Mouse (Mus musculus) neural tube, embryonic 12.5 days (tissue): ENCODE data around the gene Hip1. TPM values are rescaled to one million over a fixed set of nuclear protein-coding genes. Genes with fewer than 3 reads are reported as not detected.
"Not testable (repeated sequence)": the region's sequence is repeated elsewhere in the genome, so short reads cannot be mapped to it uniquely, and the experiment has no call there.

ENCODE experiments used
- ATAC-seq: fragments of 200-750 bp; cut with Nextera tagmentation; 2 replicates; pipeline ENCODE4 v1.8.0; 2017; ENCODE audit warnings: low read depth, mild to moderate bottlenecking, moderate TSS enrichment, moderate library complexity; ENCODE audit not compliant: low FRiP score
- H3K27ac ChIP-seq: fragments of 300-500 bp; sonication (generic); 2 replicates; pipeline ENCODE4 v1.5.1; 2016
- H3K27me3 ChIP-seq: fragments of 300-500 bp; sonication (generic); replicated peaks from 2 replicates; pipeline ENCODE4 v1.6.1; 2016; ENCODE audit warnings: mild to moderate bottlenecking
- H3K36me3 ChIP-seq: fragments of 300-500 bp; sonication (generic); 2 replicates; pipeline ENCODE4 v1.6.1; 2016; ENCODE audit warnings: mild to moderate bottlenecking
- H3K4me1 ChIP-seq: fragments of 300-500 bp; sonication (generic); 2 replicates; pipeline ENCODE4 v1.6.1; 2016
- H3K4me2 ChIP-seq: fragments of 300-500 bp; sonication (generic); replicated peaks from 2 replicates; pipeline ENCODE4 v1.6.1; 2016; ENCODE audit warnings: mild to moderate bottlenecking
- H3K4me3 ChIP-seq: fragments of 300-500 bp; sonication (generic); 2 replicates; pipeline ENCODE4 v1.5.1; 2016
- H3K9ac ChIP-seq: fragments of 300-500 bp; sonication (generic); 2 replicates; pipeline ENCODE4 v1.6.1; 2016; ENCODE audit warnings: mild to moderate bottlenecking
- H3K9me3 ChIP-seq: fragments of 300-500 bp; sonication (generic); 2 replicates; pipeline ENCODE4 v1.6.1; 2016; ENCODE audit warnings: mild to moderate bottlenecking
- WGBS: fragments of 180-500 bp; shearing (Covaris S2); methylation state at CpG from one replicate; pipeline ENCODE4 v1.1.7; 2016; 5-methylcytosine and 5-hydroxymethylcytosine counted together
- polyA plus RNA-seq: library from polyadenylated mRNA; unstranded; fragments of >200 nt; fragmentation: Nextera tagmentation; extraction: Ambion mirVana; gene quantifications from 2 replicates; pipeline ENCODE4 v1.2.1, GENCODE M21; 2016

The Hip1 gene
- polyA plus RNA-seq, 1 experiment from 2014 or later: 60.0 TPM

- WGBS: 73% methylated on average over 3 of the region's 3 CpGs
- Histone ChIP-seq H3K36me3 (peaks cover 54% of the 10 kb centered on the region), H3K9ac (no peak overlapping the region), H3K27me3 (no peaks in the 10 kb centered on the region), H3K4me2 (no peak overlapping the region), H3K27ac (no peak overlapping the region), H3K9me3 (peaks cover 4% of the 10 kb centered on the region; the same call in 1 of the 2 replicates), H3K4me3 (no peak overlapping the region), H3K4me1 (peaks cover 6% of the 10 kb centered on the region)
- no peak for ATAC-seq
These were observed 85.4 kb downstream of the Hip1 start for GRCm38 (mm10) chr5:135459486-135459885.

- no peak overlapping the region for H3K9ac ChIP-seq
- ATAC-seq: no peak
- no peak overlapping the region for H3K27ac ChIP-seq
- H3K4me2 ChIP-seq: no peak overlapping the region
- peaks cover 11% of the 10 kb centered on the region; the same call in 1 of the 2 replicates for H3K9me3 ChIP-seq
- H3K4me1 ChIP-seq: peaks cover 6% of the 10 kb centered on the region; the same call in 1 of the 2 replicates
- no peaks in the 10 kb centered on the region for H3K27me3 ChIP-seq
- H3K4me3 ChIP-seq: no peak overlapping the region
- H3K36me3 ChIP-seq: peaks cover 68% of the 10 kb centered on the region
- WGBS: 94% methylated on average over 16 of the region's 16 CpGs
These were observed 87.0 kb downstream of the Hip1 start for GRCm38 (mm10) chr5:135457961-135458360.

GRCm38 (mm10) chr5:135456515-135456914 lies 88.4 kb downstream of the Hip1 start:
- Histone ChIP-seq H3K9me3 (peaks cover 11% of the 10 kb centered on the region; the same call in 1 of the 2 replicates), H3K4me2 (no peak overlapping the region), H3K4me3 (no peak overlapping the region), H3K9ac (no peak overlapping the region), H3K27me3 (no peaks in the 10 kb centered on the region), H3K4me1 (peaks cover 6% of the 10 kb centered on the region; the same call in 1 of the 2 replicates), H3K36me3 (peaks cover 81% of the 10 kb centered on the region), H3K27ac (no peak overlapping the region)
- ATAC-seq: no peak
- WGBS: 97% methylated on average over 9 of the region's 9 CpGs

- Histone ChIP-seq H3K9me3 (peaks cover 11% of the 10 kb centered on the region; the same call in 1 of the 2 replicates), H3K4me1 (no peaks in the 10 kb centered on the region), H3K4me3 (no peak overlapping the region), H3K9ac (no peak overlapping the region), H3K27ac (no peak overlapping the region), H3K27me3 (no peaks in the 10 kb centered on the region), H3K36me3 (peaks cover 94% of the 10 kb centered on the region), H3K4me2 (no peak overlapping the region)
- WGBS: 93% methylated on average over 2 of the region's 2 CpGs
- ATAC-seq: no peak
These were observed 90.7 kb downstream of the Hip1 start for GRCm38 (mm10) chr5:135454256-135454655.

- Histone ChIP-seq H3K36me3 (peaks cover 90% of the 10 kb centered on the region), H3K9me3 (peaks cover 11% of the 10 kb centered on the region; the same call in 1 of the 2 replicates)
- H3K4me3 ChIP-seq, ATAC-seq, H3K27ac ChIP-seq, H3K9ac ChIP-seq, H3K4me1 ChIP-seq, H3K4me2 ChIP-seq, H3K27me3 ChIP-seq: not testable (repeated sequence)
- 90% methylated on average over 5 of the region's 5 CpGs for WGBS
These were observed 93.4 kb downstream of the Hip1 start for GRCm38 (mm10) chr5:135451559-135451958.

GRCm38 (mm10) chr5:135451100-135451499 lies 93.8 kb downstream of the Hip1 start:
- ATAC-seq: no peak
- Histone ChIP-seq H3K4me1 (no peaks in the 10 kb centered on the region), H3K27me3 (no peaks in the 10 kb centered on the region), H3K9me3 (peaks cover 11% of the 10 kb centered on the region; the same call in 1 of the 2 replicates), H3K4me2 (no peak overlapping the region), H3K27ac (no peak overlapping the region), H3K36me3 (peaks cover 90% of the 10 kb centered on the region), H3K4me3 (no peak overlapping the region), H3K9ac (no peak overlapping the region)
- WGBS: 89% methylated on average over 8 of the region's 8 CpGs

- no peak overlapping the region for H3K9ac ChIP-seq
- H3K4me2 ChIP-seq: no peak overlapping the region
- no peaks in the 10 kb centered on the region for H3K27me3 ChIP-seq
- H3K9me3 ChIP-seq: no peaks in the 10 kb centered on the region
- H3K27ac ChIP-seq: no peak overlapping the region
- WGBS: 97% methylated on average over 8 of the region's 8 CpGs
- no peak for ATAC-seq
- H3K4me1 ChIP-seq: no peaks in the 10 kb centered on the region
- H3K4me3 ChIP-seq: no peak overlapping the region
- H3K36me3 ChIP-seq: peaks cover 81% of the 10 kb centered on the region
These were observed 99.2 kb downstream of the Hip1 start for GRCm38 (mm10) chr5:135445755-135446154.

- no peaks in the 10 kb centered on the region for H3K9me3 ChIP-seq
- peaks cover 73% of the 10 kb centered on the region for H3K36me3 ChIP-seq
- 77% methylated on average over 7 of the region's 7 CpGs for WGBS
- H3K4me2 ChIP-seq: no peak overlapping the region
- H3K27ac ChIP-seq: no peak overlapping the region
- ATAC-seq: no peak
- H3K4me3 ChIP-seq: no peak overlapping the region
- H3K9ac ChIP-seq: no peak overlapping the region
- H3K27me3 ChIP-seq: no peaks in the 10 kb centered on the region
- no peaks in the 10 kb centered on the region for H3K4me1 ChIP-seq
These were observed 102.5 kb downstream of the Hip1 start for GRCm38 (mm10) chr5:135442430-135442829.

- H3K4me3 ChIP-seq: no peak overlapping the region
- H3K27me3 ChIP-seq: no peaks in the 10 kb centered on the region
- H3K9ac ChIP-seq: no peak overlapping the region
- 97% methylated on average over 10 of the region's 10 CpGs for WGBS
- no peak overlapping the region for H3K27ac ChIP-seq
- peaks cover 5% of the 10 kb centered on the region; the same call in 1 of the 2 replicates for H3K9me3 ChIP-seq
- H3K4me2 ChIP-seq: no peak overlapping the region
- peaks cover 88% of the 10 kb centered on the region for H3K36me3 ChIP-seq
- ATAC-seq: no peak
- no peaks in the 10 kb centered on the region for H3K4me1 ChIP-seq
These were observed 109.9 kb downstream of the Hip1 start for GRCm38 (mm10) chr5:135435039-135435438.

GRCm38 (mm10) chr5:135433861-135434260 lies 111.1 kb downstream of the Hip1 start:
- H3K9ac ChIP-seq: no peak overlapping the region
- no peak overlapping the region for H3K4me3 ChIP-seq
- H3K9me3 ChIP-seq: peaks cover 5% of the 10 kb centered on the region; the same call in 1 of the 2 replicates
- no peak overlapping the region for H3K4me2 ChIP-seq
- WGBS: 99% methylated on average over 4 of the region's 4 CpGs
- H3K36me3 ChIP-seq: peaks cover 92% of the 10 kb centered on the region
- no peak overlapping the region for H3K27ac ChIP-seq
- no peaks in the 10 kb centered on the region for H3K4me1 ChIP-seq
- ATAC-seq: no peak
- H3K27me3 ChIP-seq: no peaks in the 10 kb centered on the region

GRCm38 (mm10) chr5:135431111-135431510 lies 113.8 kb downstream of the Hip1 start:
- no peak overlapping the region for H3K27ac ChIP-seq
- no peaks in the 10 kb centered on the region for H3K27me3 ChIP-seq
- no peak for ATAC-seq
- no peaks in the 10 kb centered on the region for H3K4me1 ChIP-seq
- H3K9me3 ChIP-seq: peaks cover 5% of the 10 kb centered on the region; the same call in 1 of the 2 replicates
- H3K9ac ChIP-seq: no peak overlapping the region
- H3K4me3 ChIP-seq: no peak overlapping the region
- WGBS: 92% methylated on average over 6 of the region's 6 CpGs
- no peak overlapping the region for H3K4me2 ChIP-seq
- peaks cover 95% of the 10 kb centered on the region for H3K36me3 ChIP-seq

- ATAC-seq: no peak
- Histone ChIP-seq H3K27ac (no peak overlapping the region), H3K4me2 (no peak overlapping the region), H3K4me3 (no peak overlapping the region), H3K9ac (no peak overlapping the region), H3K4me1 (no peaks in the 10 kb centered on the region), H3K27me3 (no peaks in the 10 kb centered on the region), H3K36me3 (peaks cover 95% of the 10 kb centered on the region), H3K9me3 (0 out of 2 replicates have a peak, but pooled peaks cover under 1% of the 10 kb centered on the region)
- 74% methylated on average over 5 of the region's 5 CpGs for WGBS
These were observed 116.1 kb downstream of the Hip1 start for GRCm38 (mm10) chr5:135428786-135429185.

- no peaks in the 10 kb centered on the region for H3K4me1 ChIP-seq
- no peak overlapping the region for H3K4me3 ChIP-seq
- no peak overlapping the region for H3K9ac ChIP-seq
- peaks cover 55% of the 10 kb centered on the region for H3K36me3 ChIP-seq
- no peak for ATAC-seq
- H3K9me3 ChIP-seq: no peaks in the 10 kb centered on the region
- 91% methylated on average over 9 of the region's 9 CpGs for WGBS
- no peak overlapping the region for H3K27ac ChIP-seq
- no peaks in the 10 kb centered on the region for H3K27me3 ChIP-seq
- H3K4me2 ChIP-seq: no peak overlapping the region
These were observed 134.7 kb downstream of the Hip1 start for GRCm38 (mm10) chr5:135410266-135410665.
